Mouse (Mus musculus): Measurements from ENCODE around the gene Olfr1423. TPM values are rescaled to one million over a fixed set of nuclear protein-coding genes. Genes with fewer than 3 reads are reported as not detected.

Gene Olfr1423
- total and polyA plus RNA-seq, 3 experiments = 0.04 to 0.25 TPM; not detected in 1

DNA sequence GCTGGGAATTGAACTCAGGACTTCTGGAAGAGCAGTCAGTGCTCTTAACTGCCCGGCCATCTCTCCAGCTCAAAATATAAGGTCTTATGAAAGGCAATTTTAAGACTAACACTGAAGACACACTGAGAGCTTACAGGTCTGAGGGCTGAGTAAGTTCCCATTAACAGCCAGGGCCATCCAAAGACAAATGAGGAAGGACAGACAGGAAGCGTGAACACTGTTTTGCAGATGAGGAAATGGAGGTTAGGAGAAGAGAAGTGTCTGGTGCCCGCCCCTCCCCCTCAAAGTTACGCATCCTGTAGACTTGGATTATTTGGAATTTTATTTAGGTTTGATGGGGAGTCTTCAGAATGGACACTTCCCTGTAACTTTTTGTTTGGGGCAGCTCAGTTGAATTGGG is 17.0 kb downstream of the Olfr1423 start:
- H3K9ac ChIP-seq (ENCODE audit: control insufficient read depth, low read depth, low read length, poor library complexity, severe bottlenecking) = no peak overlapping the region
- no peak overlapping the region for H3K4me3 ChIP-seq (ENCODE audit: control insufficient read depth in 1 of 2, insufficient read depth in 1 of 2, low read depth in 2 of 2, low read length in 2 of 2)
- DNase-seq (ENCODE audit: low read depth, low spot score) = peak; percentile 61
- peaks cover 0 to 5% of the 10 kb centered on the region in 2 experiments; a peak in 2 of 4 replicates for H3K36me3 ChIP-seq (ENCODE audit: control insufficient read depth in 1 of 2, insufficient read depth in 2 of 2, low read length in 2 of 2)
- H3K27ac ChIP-seq (ENCODE audit: control insufficient read depth, low read depth, low read length) = no peak overlapping the region
- H3K4me1 ChIP-seq (ENCODE audit: control insufficient read depth in 1 of 2, insufficient read depth in 2 of 2, low read length in 2 of 2) = peaks cover 0 to 4% of the 10 kb centered on the region in 2 experiments; a peak in 1 of 4 replicates
- H3K27me3 ChIP-seq (ENCODE audit: control insufficient read depth in 1 of 2, insufficient read depth in 2 of 2, low read length in 2 of 2) = peaks cover 0 to 3% of the 10 kb centered on the region in 2 experiments; a peak in 2 of 4 replicates
- no peaks in the 10 kb centered on the region for H3K9me3 ChIP-seq (replicated peaks; ENCODE audit: insufficient read depth, low read length)
- no peak for TF ChIP-seq JUND (IDR thresholded peaks at IDR 0.05; ENCODE audit: low read depth, low read length)
- TF ChIP-seq MAZ (IDR thresholded peaks at IDR 0.05; ENCODE audit: low read depth, low read length) = no peak
- TF ChIP-seq ELF1 (IDR thresholded peaks at IDR 0.05; ENCODE audit: low read depth, low read length) = 0 out of 2 replicates have a peak, but pooled peaks have one; percentile 25
- no peak for TF ChIP-seq MAX (IDR thresholded peaks at IDR 0.05; ENCODE audit: low read length)
- H3K79me2 ChIP-seq (ENCODE audit: control insufficient read depth, insufficient read depth, low read length, poor library complexity) = no peaks in the 10 kb centered on the region

DNA sequence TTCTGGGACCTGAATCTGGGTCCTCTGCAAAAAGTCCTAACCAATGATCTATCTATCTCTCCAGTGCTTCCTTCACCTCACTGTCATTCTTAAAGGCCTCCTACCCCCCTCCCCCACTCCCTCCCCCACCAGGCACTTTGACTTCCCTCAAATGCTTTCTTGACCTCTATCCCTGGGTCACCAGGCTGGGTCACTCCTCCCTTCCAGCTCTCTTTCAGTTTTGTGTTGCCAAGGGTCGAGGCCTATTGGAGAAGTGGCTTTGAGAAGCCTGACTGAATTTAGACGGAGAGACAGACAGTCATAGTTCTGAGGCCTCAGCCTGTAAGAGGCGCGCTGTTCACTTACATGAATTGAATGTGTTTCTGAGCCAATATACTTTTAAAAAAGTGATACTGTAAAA is 24.9 kb downstream of the Olfr1423 start:
- Histone ChIP-seq H3K27ac (ENCODE audit: control insufficient read depth, low read depth, low read length) (no peak overlapping the region), H3K79me2 (ENCODE audit: control insufficient read depth, insufficient read depth, low read length, poor library complexity) (no peaks in the 10 kb centered on the region), H3K27me3 (ENCODE audit: control insufficient read depth in 1 of 2, insufficient read depth in 2 of 2, low read length in 2 of 2) (peaks cover 2 to 3% of the 10 kb centered on the region in 2 experiments; a peak in 3 of 4 replicates), H3K9me3 (replicated peaks; ENCODE audit: insufficient read depth, low read length) (no peaks in the 10 kb centered on the region), H3K36me3 (ENCODE audit: control insufficient read depth in 1 of 2, insufficient read depth in 2 of 2, low read length in 2 of 2) (no peaks in the 10 kb centered on the region), H3K4me1 (ENCODE audit: control insufficient read depth in 1 of 2, insufficient read depth in 2 of 2, low read length in 2 of 2) (no peaks in the 10 kb centered on the region), H3K9ac (ENCODE audit: control insufficient read depth, low read depth, low read length, poor library complexity, severe bottlenecking) (no peak overlapping the region), H3K4me3 (ENCODE audit: control insufficient read depth in 1 of 2, insufficient read depth in 1 of 2, low read depth in 2 of 2, low read length in 2 of 2) (no peak overlapping the region)
- TF ChIP-seq NELFE (IDR thresholded peaks at IDR 0.05; ENCODE audit: low read depth, low read length) (no peak), TCF12 (IDR thresholded peaks at IDR 0.05; ENCODE audit: low read depth, low read length) (no peak), ELF1 (IDR thresholded peaks at IDR 0.05; ENCODE audit: low read depth, low read length) (no peak), ETS1 (IDR thresholded peaks at IDR 0.05; ENCODE audit: low read depth, low read length) (no peak), MXI1 (IDR thresholded peaks at IDR 0.05; ENCODE audit: low read depth, low read length) (no peak), POLR2AphosphoS5 (IDR thresholded peaks at IDR 0.05; ENCODE audit: borderline replicate concordance, low read depth, low read length) (no peak), POLR2AphosphoS2 (IDR thresholded peaks at IDR 0.05; ENCODE audit: low read length) (no peak)
- DNase-seq (ENCODE audit: low read depth, low spot score) = no peak

DNA sequence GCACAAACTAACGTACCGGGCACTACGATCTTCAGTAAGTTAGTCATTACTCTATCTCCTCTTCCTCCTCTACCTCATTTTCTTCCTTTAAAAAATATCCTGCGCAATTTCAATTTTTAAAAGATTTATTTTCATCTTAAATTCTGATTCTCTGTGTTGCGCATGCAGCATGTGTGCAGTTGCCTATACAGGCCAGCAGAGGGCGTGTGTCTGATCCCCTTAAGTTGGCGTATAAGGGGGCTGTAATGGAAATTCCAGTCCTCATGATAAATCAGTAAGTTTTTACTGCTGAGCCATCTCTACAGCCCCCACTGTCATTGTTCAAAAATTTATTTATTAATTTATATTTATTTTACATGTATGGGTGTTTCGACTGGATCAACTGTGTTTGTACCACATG is 25.4 kb downstream of the Olfr1423 start:
- H3K27me3 ChIP-seq (ENCODE audit: control insufficient read depth in 1 of 2, insufficient read depth in 2 of 2, low read length in 2 of 2) = peaks cover 2 to 3% of the 10 kb centered on the region in 2 experiments; a peak in 3 of 4 replicates
- H3K4me3 ChIP-seq (ENCODE audit: control insufficient read depth in 1 of 2, insufficient read depth in 1 of 2, low read depth in 2 of 2, low read length in 2 of 2) = no peak overlapping the region
- H3K9me3 ChIP-seq (replicated peaks; ENCODE audit: insufficient read depth, low read length) = no peaks in the 10 kb centered on the region
- H3K27ac ChIP-seq (ENCODE audit: control insufficient read depth, low read depth, low read length) = no peak overlapping the region
- TF ChIP-seq ZC3H11A (IDR thresholded peaks at IDR 0.05; ENCODE audit: low read depth, low read length) = no peak
- no peak for TF ChIP-seq POLR2A (IDR thresholded peaks at IDR 0.05; ENCODE audit: control insufficient read depth in 1 of 2, insufficient read depth in 1 of 2, low read depth in 1 of 2, low read length in 2 of 2, poor library complexity in 1 of 2)
- peak in 2 of 3 experiments; percentile 75 to 77; a peak in 4 of 6 replicates for TF ChIP-seq CTCF (IDR thresholded peaks at IDR 0.05 in 2 of 3, conservative IDR thresholded peaks at IDR 0.05 in 1 of 3; ENCODE audit: control insufficient read depth in 1 of 3, insufficient read depth in 1 of 3, low read depth in 2 of 3, low read length in 3 of 3, poor library complexity in 1 of 3, severe bottlenecking in 1 of 3)
- H3K36me3 ChIP-seq (ENCODE audit: control insufficient read depth in 1 of 2, insufficient read depth in 2 of 2, low read length in 2 of 2) = no peaks in the 10 kb centered on the region
- no peak overlapping the region for H3K9ac ChIP-seq (ENCODE audit: control insufficient read depth, low read depth, low read length, poor library complexity, severe bottlenecking)
- H3K79me2 ChIP-seq (ENCODE audit: control insufficient read depth, insufficient read depth, low read length, poor library complexity) = no peaks in the 10 kb centered on the region
- H3K4me1 ChIP-seq (ENCODE audit: control insufficient read depth in 1 of 2, insufficient read depth in 2 of 2, low read length in 2 of 2) = no peaks in the 10 kb centered on the region
- DNase-seq (ENCODE audit: low read depth, low spot score) = peak; percentile 67
